ENCODE assay signal across 23 mouse cellular contexts in the genomic region with DNA sequence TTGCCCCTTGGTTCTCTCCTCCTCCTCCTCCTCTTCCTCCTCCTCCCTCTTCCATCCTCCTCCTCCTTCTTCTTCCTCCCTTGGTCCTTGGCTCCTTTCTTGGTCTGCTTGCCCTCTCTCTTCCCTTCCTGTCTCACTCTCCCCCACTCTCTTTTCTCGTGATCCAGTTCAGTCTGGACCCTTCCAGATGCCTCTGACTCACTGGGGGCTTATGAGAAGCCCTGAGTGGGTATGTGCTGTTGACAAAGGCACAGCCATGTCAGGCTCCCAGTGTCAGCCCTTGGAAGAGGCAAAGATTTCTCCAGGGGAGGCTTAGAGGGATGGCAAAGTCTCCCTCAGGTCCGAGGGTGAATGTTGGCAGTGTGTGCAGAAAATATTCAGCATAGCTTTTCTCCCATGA.
A peak's percentile ranks its signal among the peaks of the same experiment; 100 is the strongest.
DNase-seq lines count a peak whose midpoint lies in the region; ATAC-seq and TF ChIP-seq lines count a peak whose summit lies in the region.
"Had no signal": no experiment of that assay in that cellular context is flagged by ENCODE, and none has a peak within 500 bp of the region (broad histone marks: within the 10 kb centered on the region; RNA-seq: fewer than 3 reads in every experiment).

No protein-coding gene starts in this region.

- H3K4me1 ChIP-seq in hindbrain, embryonic 10.5 days (replicated peaks) = peaks cover 45% of the 10 kb centered on the region
- H3K4me1 ChIP-seq in hindbrain, embryonic 12.5 days = peaks cover 22% of the 10 kb centered on the region
- peaks cover 19% of the 10 kb centered on the region for H3K4me1 ChIP-seq in midbrain, embryonic 11.5 days (ENCODE audit: control insufficient read depth, insufficient read depth, low read length)
- peaks cover 4% of the 10 kb centered on the region; the same call in 1 of the 2 replicates for H3K4me1 ChIP-seq in midbrain, postnatal 0 days (ENCODE audit: insufficient read depth, low read length)

- no peak for ATAC-seq in hindbrain, embryonic 12.5 days (ENCODE audit: low FRiP score)
- no peak for ATAC-seq in midbrain, embryonic 11.5 days (ENCODE audit: low FRiP score)
- no peak for ATAC-seq in midbrain, postnatal 0 days (ENCODE audit: low FRiP score)
- ATAC-seq: activated CD4-positive, CD25-positive, alpha-beta regulatory T cell, adult 4 months; CD4-positive, CD25-positive, alpha-beta regulatory T cell, adult 4 months; forebrain, embryonic 13.5 days; forebrain, embryonic 15.5 days; Patski had no signal

- no peak overlapping the region for H3K9ac ChIP-seq in hindbrain, embryonic 12.5 days
- H3K9ac ChIP-seq in midbrain, embryonic 11.5 days (ENCODE audit: low read length) = no peak overlapping the region
- H3K9ac ChIP-seq in midbrain, postnatal 0 days (replicated peaks; ENCODE audit: low read length, poor library complexity, severe bottlenecking) = no peak overlapping the region
- H3K9ac ChIP-seq: embryonic facial prominence, embryonic 12.5 days; forebrain, embryonic 13.5 days; forebrain, embryonic 15.5 days had no signal

- no peak overlapping the region for H3K4me2 ChIP-seq in hindbrain, embryonic 12.5 days (replicated peaks)
- H3K4me2 ChIP-seq in midbrain, embryonic 11.5 days = no peak overlapping the region
- H3K4me2 ChIP-seq in midbrain, postnatal 0 days (ENCODE audit: low read depth, low read length, poor library complexity, severe bottlenecking) = no peak overlapping the region
- H3K4me2 ChIP-seq: embryonic facial prominence, embryonic 12.5 days; forebrain, embryonic 13.5 days; forebrain, embryonic 15.5 days had no signal

- 73% methylated on average over 2 of the region's 2 CpGs for WGBS in hindbrain, embryonic 10.5 days
- 75% methylated on average over 2 of the region's 2 CpGs for WGBS in hindbrain, embryonic 12.5 days
- 65% methylated on average over 2 of the region's 2 CpGs for WGBS in midbrain, embryonic 11.5 days
- 62% methylated on average over 2 of the region's 2 CpGs for WGBS in midbrain, postnatal 0 days

- peak; percentile 79 for DNase-seq in heart, adult 11 months
- no peak for DNase-seq in heart, postnatal 25 days (ENCODE audit: low spot score)
- DNase-seq in hindbrain, embryonic 10.5 days (ENCODE audit: low spot score) = no peak
- DNase-seq in midbrain, embryonic 11.5 days (ENCODE audit: low spot score, missing footprints) = peak; percentile 75
- DNase-seq in midbrain, postnatal 0 days (ENCODE audit: low spot score) = no peak
- DNase-seq: adrenal gland, adult 8-10 months; adrenal gland, postnatal 14 days; adrenal gland, postnatal 36 days; B cell, adult 2 months; cerebellum, adult 11-12 months; cerebellum, adult 2 months; cerebellum, adult 9-10 months; cerebellum, postnatal 25 days had no signal

- H3K27me3 ChIP-seq in hindbrain, embryonic 10.5 days (ENCODE audit: insufficient read depth, poor library complexity, severe bottlenecking) = no peaks in the 10 kb centered on the region
- H3K27me3 ChIP-seq in hindbrain, embryonic 12.5 days = no peaks in the 10 kb centered on the region
- H3K27me3 ChIP-seq in midbrain, embryonic 11.5 days (ENCODE audit: control insufficient read depth, insufficient read depth, low read length) = no peaks in the 10 kb centered on the region
- H3K27me3 ChIP-seq in midbrain, postnatal 0 days (ENCODE audit: insufficient read depth, low read length) = no peaks in the 10 kb centered on the region
- H3K27me3 ChIP-seq: CH12.LX; embryonic facial prominence, embryonic 12.5 days; forebrain, embryonic 13.5 days; forebrain, embryonic 15.5 days; Patski had no signal

- intact Hi-C loops in heart, postnatal 25 days (cut with DNase I) = no loop called here

- H3K27ac ChIP-seq in hindbrain, embryonic 10.5 days = peak overlapping the region; percentile 62; the same call in 1 of the 2 replicates
- H3K27ac ChIP-seq in hindbrain, embryonic 12.5 days = no peak overlapping the region
- H3K27ac ChIP-seq in midbrain, embryonic 11.5 days (ENCODE audit: low read depth, low read length) = no peak overlapping the region
- no peak overlapping the region for H3K27ac ChIP-seq in midbrain, postnatal 0 days (ENCODE audit: low read depth, low read length)
- H3K27ac ChIP-seq: embryonic facial prominence, embryonic 10.5 days; embryonic facial prominence, embryonic 12.5 days; forebrain, embryonic 13.5 days; forebrain, embryonic 15.5 days had no signal

- no peaks in the 10 kb centered on the region for H3K9me3 ChIP-seq in hindbrain, embryonic 10.5 days
- H3K9me3 ChIP-seq in hindbrain, embryonic 12.5 days (replicated peaks) = no peaks in the 10 kb centered on the region
- H3K9me3 ChIP-seq in midbrain, embryonic 11.5 days (ENCODE audit: control insufficient read depth, low read length) = no peaks in the 10 kb centered on the region
- no peaks in the 10 kb centered on the region for H3K9me3 ChIP-seq in midbrain, postnatal 0 days (ENCODE audit: low read length)
- H3K9me3 ChIP-seq: embryonic facial prominence, embryonic 10.5 days; embryonic facial prominence, embryonic 12.5 days; forebrain, embryonic 13.5 days; forebrain, embryonic 15.5 days; G1E had no signal

- H3K36me3 ChIP-seq in hindbrain, embryonic 10.5 days = no peaks in the 10 kb centered on the region
- no peaks in the 10 kb centered on the region for H3K36me3 ChIP-seq in hindbrain, embryonic 12.5 days
- H3K36me3 ChIP-seq in midbrain, embryonic 11.5 days (ENCODE audit: control insufficient read depth, insufficient read depth, low read length) = no peaks in the 10 kb centered on the region
- no peaks in the 10 kb centered on the region for H3K36me3 ChIP-seq in midbrain, postnatal 0 days (ENCODE audit: insufficient read depth, low read length)
- H3K36me3 ChIP-seq: embryonic facial prominence, embryonic 10.5 days; embryonic facial prominence, embryonic 12.5 days; forebrain, embryonic 15.5 days; G1E had no signal

- H3K4me3 ChIP-seq in hindbrain, embryonic 10.5 days = no peak overlapping the region
- H3K4me3 ChIP-seq in hindbrain, embryonic 12.5 days = no peak overlapping the region
- no peak overlapping the region for H3K4me3 ChIP-seq in midbrain, embryonic 11.5 days (ENCODE audit: low read depth, low read length)
- no peak overlapping the region for H3K4me3 ChIP-seq in midbrain, postnatal 0 days (ENCODE audit: low read depth, low read length)
- H3K4me3 ChIP-seq: embryonic facial prominence, embryonic 10.5 days; embryonic facial prominence, embryonic 12.5 days; forebrain, embryonic 13.5 days; forebrain, embryonic 15.5 days had no signal

- TF ChIP-seq CTCF in midbrain, postnatal 0 days (IDR thresholded peaks at IDR 0.05) = no peak

Comparison
In these comparisons a context has a peak if more than half of its experiments do, and no peak if none do; other contexts are left out.
1. DNase-seq: peak in heart, adult 11 months (single experiment) and midbrain, embryonic 11.5 days (single experiment); none in heart, postnatal 25 days (single experiment), hindbrain, embryonic 10.5 days (single experiment) and midbrain, postnatal 0 days (single experiment).